Mouse (Mus musculus) lung, embryonic 14.5 days (tissue): ENCODE results near the gene Olfr91. TPM values are rescaled to one million over a fixed set of nuclear protein-coding genes. Genes with fewer than 3 reads are reported as not detected.
A peak's percentile ranks its signal among the peaks of the same experiment; 100 is the strongest.
"Not testable (repeated sequence)": the region's sequence is repeated elsewhere in the genome, so short reads cannot be mapped to it uniquely, and the experiment has no call there.

ENCODE experiments used
- ATAC-seq: fragments of 200-750 bp; cut with Nextera tagmentation; 2 replicates; pipeline ENCODE4 v1.8.0; 2017; ENCODE audit warnings: mild to moderate bottlenecking, moderate TSS enrichment, moderate library complexity; ENCODE audit not compliant: insufficient read depth
- DNase-seq: peaks from one replicate; pipeline ENCODE4 v3.0.0-alpha.2; 2015
- H3K27ac ChIP-seq: fragments of 300-500 bp; sonication (generic); 2 replicates; pipeline ENCODE4 v1.5.1; 2014; ENCODE audit warnings: low read depth, mild to moderate bottlenecking, moderate library complexity
- H3K27me3 ChIP-seq: fragments of 300-500 bp; sonication (generic); 2 replicates; pipeline ENCODE4 v1.6.1; 2014; ENCODE audit warnings: low read length, control low read depth; ENCODE audit not compliant: insufficient read depth
- H3K36me3 ChIP-seq: fragments of 300-500 bp; sonication (generic); 2 replicates; pipeline ENCODE4 v1.6.1; 2014; ENCODE audit warnings: control low read depth; ENCODE audit not compliant: insufficient read depth
- H3K4me1 ChIP-seq: fragments of 300-500 bp; sonication (generic); 2 replicates; pipeline ENCODE4 v1.6.1; 2014; ENCODE audit warnings: antibody characterized with exemption, control low read depth; ENCODE audit not compliant: insufficient read depth
- H3K4me2 ChIP-seq: fragments of 300-500 bp; sonication (generic); 2 replicates; pipeline ENCODE4 v1.6.1; 2014; ENCODE audit warnings: mild to moderate bottlenecking
- H3K4me3 ChIP-seq: fragments of 300-500 bp; sonication (generic); 2 replicates; pipeline ENCODE4 v1.5.1; 2014; ENCODE audit warnings: low read depth, low read length
- H3K9ac ChIP-seq: fragments of 300-500 bp; sonication (generic); 2 replicates; pipeline ENCODE4 v1.6.1; 2014
- H3K9me3 ChIP-seq: fragments of 300-500 bp; sonication (generic); 2 replicates; pipeline ENCODE4 v1.6.1; 2016; ENCODE audit warnings: low read depth, low read length, control low read depth
- CTCF ChIP-seq: IDR thresholded peaks from 2 replicates; pipeline ENCODE4 v1.5.1; 2016; ENCODE audit warnings: antibody characterized with exemption, low read depth
- WGBS: fragments of 180-500 bp; shearing (Covaris S2); extraction: QIAGEN DNeasy Blood & Tissue Kit; methylation state at CpG from one replicate; pipeline ENCODE4 v1.1.7; 2014; 5-methylcytosine and 5-hydroxymethylcytosine counted together
- polyA plus RNA-seq: library from polyadenylated mRNA; unstranded; fragments of >200 nt; fragmentation: Nextera tagmentation; extraction: Ambion mirVana; gene quantifications from 2 replicates; pipeline ENCODE4 v1.2.1, GENCODE M21; 2014

The Olfr91 gene
- polyA plus RNA-seq, result 0.07 TPM in 1 of 2 replicates, not detected in the other

- Histone ChIP-seq H3K4me3 (no peak within 1 kb of the TSS), H3K27me3 (no peaks in the 10 kb centered on the region), H3K9ac (no peak within 1 kb of the TSS), H3K4me2 (no peak within 1 kb of the TSS), H3K4me1 (no peaks in the 10 kb centered on the region), H3K9me3 (no peaks in the 10 kb centered on the region), H3K27ac (no peak within 1 kb of the TSS), H3K36me3 (no peaks in the 10 kb centered on the region)
- DNase-seq (no peak), ATAC-seq (no peak)
- 82% methylated on average over 1 of the region's 1 CpGs for WGBS
- no peak for TF ChIP-seq CTCF
Observed at GRCm38 (mm10) chr17:37098178-37098577, at the start of gene Olfr91. Gene Olfr91, minus strand, starts transcription at chr17:37098278.

DNA sequence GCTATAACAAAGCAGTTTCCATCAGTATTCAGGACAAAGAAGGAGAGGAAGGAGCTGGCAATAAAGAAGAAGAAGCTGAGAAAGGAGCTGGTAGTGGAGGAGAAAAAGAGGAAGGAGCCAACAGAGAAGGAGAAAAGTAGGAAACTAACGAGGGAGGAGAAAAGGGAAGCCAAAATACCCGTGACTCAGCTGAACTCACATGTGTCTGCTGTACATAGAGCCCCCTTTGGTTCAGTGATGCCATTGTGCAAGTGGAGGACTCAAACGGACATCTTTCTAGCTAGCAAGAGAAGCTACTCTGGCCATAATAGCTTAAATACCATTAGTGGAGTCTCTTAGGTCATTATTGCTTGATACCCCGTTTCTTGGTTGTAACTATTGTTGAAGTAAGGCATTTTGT, 33.3 kb upstream of the Olfr91 start:
- not testable (repeated sequence) for H3K9me3 ChIP-seq, H3K27me3 ChIP-seq, H3K4me2 ChIP-seq, DNase-seq, H3K27ac ChIP-seq, ATAC-seq, H3K9ac ChIP-seq, H3K4me3 ChIP-seq, H3K4me1 ChIP-seq, H3K36me3 ChIP-seq
- WGBS, result 64% methylated on average over 4 of the region's 4 CpGs

- Histone ChIP-seq H3K9me3 (no peaks in the 10 kb centered on the region), H3K4me2 (no peak within 1 kb of the TSS), H3K4me1 (no peaks in the 10 kb centered on the region), H3K4me3 (no peak within 1 kb of the TSS), H3K27ac (no peak within 1 kb of the TSS), H3K27me3 (no peaks in the 10 kb centered on the region), H3K9ac (no peak within 1 kb of the TSS), H3K36me3 (no peaks in the 10 kb centered on the region)
- 80% methylated on average over 2 of the region's 2 CpGs for WGBS
- no peak for TF ChIP-seq CTCF
- DNase-seq (no peak), ATAC-seq (no peak)
Observed at GRCm38 (mm10) chr17:37119988-37120387, 21.9 kb upstream of the Olfr91 start, which contains the start of gene Olfr92. Gene Olfr92, minus strand, starts transcription at chr17:37120088.

DNA sequence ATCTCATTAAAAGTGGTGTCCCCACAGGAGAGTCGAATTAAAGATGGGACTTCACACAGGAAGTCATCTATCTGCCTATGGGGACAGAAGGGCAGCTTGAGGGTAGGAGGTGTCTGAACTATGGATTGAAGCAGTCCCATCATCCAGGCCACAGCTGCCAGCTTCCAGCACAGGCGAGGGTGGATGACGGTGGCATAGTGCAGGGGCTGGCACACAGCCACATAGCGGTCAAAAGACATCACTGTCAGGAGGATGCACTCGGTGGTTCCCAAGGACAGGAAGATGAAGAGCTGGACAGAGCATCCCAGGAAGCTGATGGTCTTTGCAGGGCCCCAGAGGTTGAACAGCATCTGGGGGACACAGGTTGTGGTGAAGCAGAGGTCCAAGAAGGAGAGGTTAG, 4.8 kb downstream of the Olfr91 start:
- H3K36me3 ChIP-seq, result no peaks in the 10 kb centered on the region
- H3K27me3 ChIP-seq, result no peaks in the 10 kb centered on the region
- 67% methylated on average over 5 of the region's 5 CpGs for WGBS
- H3K4me3 ChIP-seq, result no peak overlapping the region
- no peaks in the 10 kb centered on the region for H3K4me1 ChIP-seq
- H3K4me2 ChIP-seq, result no peak overlapping the region
- H3K9ac ChIP-seq, result no peak overlapping the region
- H3K27ac ChIP-seq, result no peak overlapping the region
- no peaks in the 10 kb centered on the region for H3K9me3 ChIP-seq
- no peak for ATAC-seq
- DNase-seq, result no peak
- TF ChIP-seq CTCF, result no peak

GRCm38 (mm10) chr17:37092198-37092597, 5.9 kb downstream of the Olfr91 start:
- H3K27ac ChIP-seq, result no peak overlapping the region
- H3K36me3 ChIP-seq, result no peaks in the 10 kb centered on the region
- H3K4me3 ChIP-seq, result no peak overlapping the region
- ATAC-seq, result no peak
- H3K4me2 ChIP-seq, result no peak overlapping the region
- H3K4me1 ChIP-seq, result no peaks in the 10 kb centered on the region
- DNase-seq, result no peak
- no peaks in the 10 kb centered on the region for H3K9me3 ChIP-seq
- 58% methylated on average over 1 of the region's 1 CpGs for WGBS
- no peaks in the 10 kb centered on the region for H3K27me3 ChIP-seq
- no peak overlapping the region for H3K9ac ChIP-seq
- TF ChIP-seq CTCF, result no peak

- Histone ChIP-seq H3K4me1 (no peaks in the 10 kb centered on the region), H3K27me3 (no peaks in the 10 kb centered on the region), H3K4me2 (no peak within 1 kb of the TSS), H3K27ac (no peak within 1 kb of the TSS), H3K36me3 (no peaks in the 10 kb centered on the region), H3K4me3 (no peak within 1 kb of the TSS), H3K9ac (no peak within 1 kb of the TSS), H3K9me3 (no peaks in the 10 kb centered on the region)
- DNase-seq, result no peak
- ATAC-seq, result no peak
- no peak for TF ChIP-seq CTCF
Observed at GRCm38 (mm10) chr17:37088399-37088798, 9.7 kb downstream of the Olfr91 start, which contains the start of gene Olfr90. Gene Olfr90, minus strand, starts transcription at chr17:37088499.

- Histone ChIP-seq H3K36me3 (no peaks in the 10 kb centered on the region), H3K9ac (no peak overlapping the region), H3K27me3 (no peaks in the 10 kb centered on the region), H3K9me3 (no peaks in the 10 kb centered on the region), H3K4me2 (no peak overlapping the region), H3K27ac (no peak overlapping the region), H3K4me3 (no peak overlapping the region), H3K4me1 (no peaks in the 10 kb centered on the region)
- WGBS, result 61% methylated on average over 10 of the region's 10 CpGs
- no peak for ATAC-seq
- no peak for TF ChIP-seq CTCF
- no peak for DNase-seq
Observed at GRCm38 (mm10) chr17:37085545-37085944, 12.5 kb downstream of the Olfr91 start.

GRCm38 (mm10) chr17:37084632-37085031, 13.4 kb downstream of the Olfr91 start:
- no peak overlapping the region for H3K4me2 ChIP-seq
- no peak overlapping the region for H3K9ac ChIP-seq
- peak; percentile 41; the same call in 1 of the 2 replicates for TF ChIP-seq CTCF
- H3K9me3 ChIP-seq, result no peaks in the 10 kb centered on the region
- peak; percentile 32 for DNase-seq
- no peaks in the 10 kb centered on the region for H3K4me1 ChIP-seq
- no peaks in the 10 kb centered on the region for H3K36me3 ChIP-seq
- H3K4me3 ChIP-seq, result no peak overlapping the region
- no peak for ATAC-seq
- H3K27ac ChIP-seq, result no peak overlapping the region
- no peaks in the 10 kb centered on the region for H3K27me3 ChIP-seq
- WGBS, result 61% methylated on average over 5 of the region's 5 CpGs
